Comparison of ENCODE assay signal across 17 mouse cellular contexts in the genomic region with DNA sequence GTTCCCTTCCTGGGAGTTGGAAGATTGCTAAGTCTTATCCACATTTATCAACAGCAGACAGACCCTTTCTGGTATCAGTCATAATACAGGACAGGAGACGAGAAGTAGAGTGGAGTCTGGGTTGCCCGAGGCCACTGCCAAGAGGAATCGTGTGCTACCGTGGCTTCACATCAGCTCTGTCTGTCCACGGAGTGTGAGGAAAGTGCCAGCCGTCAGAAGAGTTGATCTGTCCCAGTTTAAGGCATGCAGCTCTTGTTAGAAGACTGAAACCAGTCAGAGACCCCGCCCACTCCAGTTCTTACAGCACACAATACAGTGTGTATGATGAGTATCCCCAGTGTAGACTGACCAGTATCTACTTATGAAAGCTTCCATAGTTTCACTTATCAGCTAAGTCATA. TPM values are rescaled to one million over a fixed set of nuclear protein-coding genes. Genes with fewer than 3 reads are reported as not detected.
"Had no signal": no experiment of that assay in that cellular context is flagged by ENCODE, and none has a peak within 500 bp of the region (broad histone marks: within the 10 kb centered on the region; RNA-seq: fewer than 3 reads in every experiment).

No protein-coding gene starts in this region.

- H3K4me3 ChIP-seq: neural tube, embryonic 13.5 days; neural tube, embryonic 15.5 days; stomach, embryonic 15.5 days had no signal

- H3K27me3 ChIP-seq: neural tube, embryonic 13.5 days; neural tube, embryonic 15.5 days; stomach, embryonic 15.5 days had no signal

- H3K4me1 ChIP-seq: neural tube, embryonic 13.5 days; neural tube, embryonic 15.5 days; stomach, embryonic 15.5 days had no signal

- H3K36me3 ChIP-seq: neural tube, embryonic 13.5 days; neural tube, embryonic 15.5 days; stomach, embryonic 15.5 days had no signal

- H3K27ac ChIP-seq: neural tube, embryonic 13.5 days; neural tube, embryonic 15.5 days; stomach, embryonic 15.5 days; stomach, postnatal 0 days had no signal

- H3K9me3 ChIP-seq: neural tube, embryonic 13.5 days; neural tube, embryonic 15.5 days; stomach, embryonic 15.5 days had no signal

- DNase-seq: retina, postnatal 1 day; right cerebral cortex, adult 18-20 months; right cerebral cortex, postnatal 14 days; right cerebral cortex, postnatal 25 days; right cerebral cortex, postnatal 4 days; spleen, adult 18-20 months; thymus, adult 18-20 months; thymus, adult 2 months; thymus, postnatal 14 days; thymus, postnatal 25 days; thymus, postnatal 36 days; thymus, postnatal 4 days had no signal

RNA-seq across cellular contexts. Expression of a gene that starts 45.2 kb away (rescaled TPM):
- polyA plus RNA-seq: neural tube, embryonic 13.5 days; stomach, postnatal 0 days; testis, adult 2 months had no signal
